Mouse (Mus musculus) ES-E14 (cell line): ENCODE data around the gene Pdk3. TPM values are rescaled to one million over a fixed set of nuclear protein-coding genes. Genes with fewer than 3 reads are reported as not detected.
A peak's percentile ranks its signal among the peaks of the same experiment; 100 is the strongest.

ENCODE experiments used
- DNase-seq: peaks from one replicate; pipeline ENCODE4 v3.0.0-alpha.2; 2013; ENCODE audit warnings: low read depth, low spot score
- H3K27ac ChIP-seq: 2 replicates; pipeline ENCODE4 v1.5.1; 2012; ENCODE audit warnings: low read depth, mild to moderate bottlenecking, low read length, moderate library complexity, mixed read lengths; ENCODE audit not compliant: poor library complexity, insufficient read depth, severe bottlenecking
- H3K36me3 ChIP-seq: 2 replicates; pipeline ENCODE4 v1.6.1; 2012; ENCODE audit warnings: mild to moderate bottlenecking, low read length, moderate library complexity, mixed read lengths; ENCODE audit not compliant: control insufficient read depth, poor library complexity, insufficient read depth, severe bottlenecking
- H3K4me1 ChIP-seq, 2 experiments: fragments of 150-350 bp in 1 of 2; sonication (generic) in 1 of 2; 2 replicates each; pipeline ENCODE4 v1.6.1; 2012; ENCODE audit warnings: low read length in 2 of 2, mild to moderate bottlenecking in 1 of 2, mixed read lengths in 1 of 2; ENCODE audit not compliant: control insufficient read depth in 2 of 2, insufficient read depth in 2 of 2, poor library complexity in 1 of 2
- H3K4me3 ChIP-seq, 2 experiments: fragments of 150-350 bp in 1 of 2; sonication (generic) in 1 of 2; 2 replicates each; pipeline ENCODE4 v1.5.1; 2012; ENCODE audit warnings: low read length in 2 of 2, low read depth in 1 of 2, mild to moderate bottlenecking in 1 of 2, mixed read lengths in 1 of 2; ENCODE audit not compliant: insufficient read depth in 1 of 2, poor library complexity in 1 of 2, severe bottlenecking in 1 of 2
- H3K9ac ChIP-seq: 2 replicates; pipeline ENCODE4 v1.6.1; 2012; ENCODE audit warnings: low read depth, mild to moderate bottlenecking, low read length, mixed read lengths; ENCODE audit not compliant: poor library complexity, insufficient read depth, severe bottlenecking
- H3K9me3 ChIP-seq: fragments of 150-350 bp; sonication (generic); 2 replicates; pipeline ENCODE4 v1.6.1; 2012; ENCODE audit warnings: low read depth, mild to moderate bottlenecking, low read length; ENCODE audit not compliant: control insufficient read depth, insufficient read depth
- CHD2 ChIP-seq: IDR thresholded peaks from 2 replicates; pipeline ENCODE4 v1.6.1; 2014; ENCODE audit warnings: mild to moderate bottlenecking, low read depth, low read length, inconsistent platforms
- HCFC1 ChIP-seq: IDR thresholded peaks from 2 replicates; pipeline ENCODE4 v1.6.1; 2012; ENCODE audit warnings: low read length, inconsistent platforms, borderline replicate concordance; ENCODE audit not compliant: insufficient read depth
- MAFK ChIP-seq: IDR thresholded peaks from 2 replicates; pipeline ENCODE4 v1.6.1; 2014; ENCODE audit warnings: mild to moderate bottlenecking, low read depth, low read length, inconsistent platforms; ENCODE audit not compliant: insufficient read depth
- ZC3H11A ChIP-seq: IDR thresholded peaks from 2 replicates; pipeline ENCODE4 v1.6.1; 2012; ENCODE audit warnings: low read depth, mild to moderate bottlenecking, inconsistent platforms, low read length, borderline replicate concordance
- ZNF384 ChIP-seq: IDR thresholded peaks from 2 replicates; pipeline ENCODE4 v1.6.1; 2012; ENCODE audit warnings: low read depth, low read length, inconsistent platforms
- in situ Hi-C, 2 experiments: fragments of 600-800 bp; cut with MboI; formaldehyde crosslinking; loops; one replicate each; pipeline ENCODE4 v1.15.1; 2025; ENCODE audit warnings: low sequenced_read_pairs in 2 of 2, inconsistent platforms in 1 of 2; ENCODE audit not compliant: unreplicated experiment in 2 of 2
- total RNA-seq: library from RNA; depleted of rRNA; stranded (reverse); fragments of 300-350 nt; gene quantifications from 2 replicates; pipeline ENCODE4 v1.2.3, GENCODE M21; 2012

The Pdk3 gene
- total RNA-seq, 1 experiment = 23.4 TPM

- Histone ChIP-seq H3K36me3 (no peaks in the 10 kb centered on the region), H3K4me3 (no peak overlapping the region), H3K4me1 (no peaks in the 10 kb centered on the region), H3K9ac (no peak overlapping the region), H3K27ac (no peak overlapping the region), H3K9me3 (no peaks in the 10 kb centered on the region)
- in situ Hi-C loops = no loop called here
- TF ChIP-seq HCFC1 = no peak
- TF ChIP-seq ZC3H11A = no peak
- no peak for TF ChIP-seq ZNF384
- DNase-seq = no peak
These were observed 30.6 kb upstream of the Pdk3 start for GRCm38 (mm10) chrX:93862525-93863086.

- no peak overlapping the region for H3K4me3 ChIP-seq
- in situ Hi-C loops = no loop called here
- H3K36me3 ChIP-seq = no peaks in the 10 kb centered on the region
- no peaks in the 10 kb centered on the region for H3K9me3 ChIP-seq
- TF ChIP-seq CHD2 (no peak), ZC3H11A (no peak), HCFC1 (no peak), ZNF384 (no peak), MAFK (no peak)
- H3K4me1 ChIP-seq = peaks cover 0 to 2% of the 10 kb centered on the region in 2 experiments; a peak in 1 of 4 replicates
- no peak for DNase-seq
- H3K27ac ChIP-seq = no peak overlapping the region
- H3K9ac ChIP-seq = no peak overlapping the region
These were observed 25.8 kb upstream of the Pdk3 start for GRCm38 (mm10) chrX:93857756-93858155.

GRCm38 (mm10) chrX:93832337-93832884, 410 bp upstream of the Pdk3 start:
- TF ChIP-seq MAFK = peak; percentile 47; the same call in 1 of the 2 replicates
- TF ChIP-seq ZNF384 = no peak
- no peak overlapping the region for H3K27ac ChIP-seq

DNA sequence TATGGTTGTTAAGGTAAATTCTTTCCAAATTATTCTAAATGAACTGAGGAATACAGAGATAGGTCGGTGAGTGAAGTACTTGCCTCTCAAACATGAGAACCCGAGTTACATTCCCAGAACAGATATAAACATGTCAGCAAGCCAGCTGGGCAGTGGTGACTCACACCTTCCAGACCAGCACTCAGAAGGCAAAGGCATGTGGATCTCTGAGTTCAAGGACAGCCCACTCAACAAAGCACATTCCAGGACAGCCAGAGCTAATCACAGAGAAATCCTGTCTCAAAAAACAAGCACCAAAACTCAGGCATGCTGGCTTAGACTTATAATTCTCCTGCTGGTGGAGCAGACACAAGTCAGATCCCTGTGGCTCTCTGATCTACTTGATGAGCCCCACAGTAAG, 6.2 kb downstream of the Pdk3 start:
- H3K4me3 ChIP-seq = no peak overlapping the region
- H3K9ac ChIP-seq = no peak overlapping the region
- no peaks in the 10 kb centered on the region for H3K9me3 ChIP-seq
- H3K36me3 ChIP-seq = no peaks in the 10 kb centered on the region
- H3K4me1 ChIP-seq = no peaks in the 10 kb centered on the region
- DNase-seq = no peak
- TF ChIP-seq MAFK (no peak), ZNF384 (no peak), HCFC1 (no peak), ZC3H11A (no peak), CHD2 (no peak)
- in situ Hi-C loops = no loop called here
- H3K27ac ChIP-seq = no peak overlapping the region

More at GRCm38 (mm10) chrX:93832337-93832884, 410 bp upstream of the Pdk3 start:
- Histone ChIP-seq H3K4me1 (no peaks in the 10 kb centered on the region), H3K36me3 (no peaks in the 10 kb centered on the region), H3K9me3 (no peaks in the 10 kb centered on the region), H3K4me3 (peak overlapping the region; percentile 73 to 91), H3K9ac (peak overlapping the region; percentile 49; the same call in 1 of the 2 replicates)
- in situ Hi-C loops = no loop called here
- no peak for DNase-seq

DNA sequence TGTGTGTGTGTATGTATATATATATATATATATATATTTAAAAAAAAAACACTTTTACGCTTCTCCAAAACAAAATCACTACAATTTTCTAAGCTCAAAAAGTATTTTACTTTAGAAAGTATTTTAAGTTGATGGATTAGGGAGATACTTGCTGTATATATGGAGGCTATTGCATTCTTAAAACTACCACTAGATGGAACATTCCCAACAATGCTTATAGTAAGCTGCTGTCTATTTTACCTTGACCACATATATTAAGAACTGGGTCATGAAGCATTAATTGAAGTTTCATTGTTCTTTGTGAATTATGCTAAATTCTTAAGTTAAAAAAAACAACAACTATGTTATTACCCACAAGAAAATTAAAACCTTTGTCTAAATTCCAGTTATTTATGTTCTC, 24.0 kb downstream of the Pdk3 start:
- no peak overlapping the region for H3K4me3 ChIP-seq
- H3K36me3 ChIP-seq = 0 out of 2 replicates have a peak, but pooled peaks cover 4% of the 10 kb centered on the region
- H3K9ac ChIP-seq = no peak overlapping the region
- TF ChIP-seq ZC3H11A (no peak), CHD2 (no peak), ZNF384 (no peak), MAFK (no peak), HCFC1 (no peak)
- no peak for DNase-seq
- H3K9me3 ChIP-seq = no peaks in the 10 kb centered on the region
- in situ Hi-C loops = no loop called here
- no peak overlapping the region for H3K27ac ChIP-seq
- H3K4me1 ChIP-seq = no peaks in the 10 kb centered on the region
